Mouse (Mus musculus) hematopoietic stem cell, adult 5-6 weeks (primary cell): ENCODE data around the gene Elmsan1. TPM values are rescaled to one million over a fixed set of nuclear protein-coding genes. Genes with fewer than 3 reads are reported as not detected.
"Not testable (repeated sequence)": the region's sequence is repeated elsewhere in the genome, so short reads cannot be mapped to it uniquely, and the experiment has no call there.

ENCODE experiments used
- ATAC-seq, 2 experiments: fragments of 125-278 bp in 1 of 2; replicated peaks in 1 of 2; 2 replicates each; pipeline ENCODE4 v1.8.0; 2016 to 2017; ENCODE audit warnings: inconsistent platforms in 2 of 2, mild to moderate bottlenecking in 2 of 2, moderate number of reproducible peaks in 2 of 2, low read depth in 1 of 2, moderate TSS enrichment in 1 of 2; ENCODE audit not compliant: low FRiP score in 2 of 2, poor library complexity in 2 of 2, severe bottlenecking in 2 of 2, insufficient read depth in 1 of 2, low TSS enrichment in 1 of 2
- total RNA-seq: library from RNA; stranded (forward); fragments of 172-1452, 232-1000 nt; gene quantifications from 2 replicates; pipeline ENCODE4 v1.2.3, GENCODE M21; 2017

Gene Elmsan1
- 19.9 and 22.3 TPM in 2 replicates for total RNA-seq

GRCm38 (mm10) chr12:84218289-84219120, at the start of gene Elmsan1:
TSS of gene Elmsan1 (minus strand) at chr12:84218881.
- ATAC-seq = peak; percentile 30 to 47

GRCm38 (mm10) chr12:84267264-84267663, 48.6 kb upstream of the Elmsan1 start:
- ATAC-seq = no peak

- no peak; a peak in 1 of 4 replicates for ATAC-seq
Measured at GRCm38 (mm10) chr12:84260363-84260762, 41.7 kb upstream of the Elmsan1 start.

GRCm38 (mm10) chr12:84254886-84255285, 36.2 kb upstream of the Elmsan1 start:
- ATAC-seq = no peak

- peak; percentile 49 to 74; a peak in 1 of 4 replicates for ATAC-seq
Measured at GRCm38 (mm10) chr12:84252811-84253210, 34.1 kb upstream of the Elmsan1 start.

- ATAC-seq = peak; percentile 90 to 91
Measured at GRCm38 (mm10) chr12:84249217-84249616, 30.5 kb upstream of the Elmsan1 start.

GRCm38 (mm10) chr12:84245683-84246082, 27.0 kb upstream of the Elmsan1 start:
- no peak for ATAC-seq

- ATAC-seq = peak; percentile 89 to 95
Measured at GRCm38 (mm10) chr12:84243076-84243770, 24.5 kb upstream of the Elmsan1 start.

- ATAC-seq = not testable (repeated sequence)
Measured at GRCm38 (mm10) chr12:84237036-84237435, 18.4 kb upstream of the Elmsan1 start.

- no peak for ATAC-seq
Measured at GRCm38 (mm10) chr12:84235981-84236752, 17.5 kb upstream of the Elmsan1 start.

GRCm38 (mm10) chr12:84235577-84235976, 16.9 kb upstream of the Elmsan1 start:
- no peak for ATAC-seq

GRCm38 (mm10) chr12:84233488-84234100, 14.9 kb upstream of the Elmsan1 start:
- no peak for ATAC-seq

- peak in 1 of 2 experiments; percentile 51; a peak in 1 of 4 replicates for ATAC-seq
Measured at GRCm38 (mm10) chr12:84226117-84226840, 7.6 kb upstream of the Elmsan1 start.

GRCm38 (mm10) chr12:84222405-84222961, 3.8 kb upstream of the Elmsan1 start:
- peak; percentile 66 to 81 for ATAC-seq

- no peak for ATAC-seq
Measured at GRCm38 (mm10) chr12:84220951-84221891, 2.5 kb upstream of the Elmsan1 start.
